10 mouse cellular contexts compared by ENCODE assay signal in genomic region chr3:96488290-96488906, GRCm38 (mm10). TPM values are rescaled to one million over a fixed set of nuclear protein-coding genes. Genes with fewer than 3 reads are reported as not detected.
A peak's percentile ranks its signal among the peaks of the same experiment; 100 is the strongest.
DNase-seq lines count a peak whose midpoint lies in the region; ATAC-seq lines count a peak whose summit lies in the region.
"Not testable (repeated sequence)": the region's sequence is repeated elsewhere in the genome, so short reads cannot be mapped to it uniquely, and the experiment has no call there.
"Had no signal": no experiment of that assay in that cellular context is flagged by ENCODE, and none has a peak within 500 bp of the region (broad histone marks: within the 10 kb centered on the region; RNA-seq: fewer than 3 reads in every experiment).

No protein-coding gene starts in this region.

- peak overlapping the region; percentile 52 for H3K4me3 ChIP-seq in embryonic facial prominence, embryonic 10.5 days
- H3K4me3 ChIP-seq in forebrain, embryonic 15.5 days: peak overlapping the region; percentile 36
- peak overlapping the region; percentile 29 for H3K4me3 ChIP-seq in kidney, embryonic 14.5 days (ENCODE audit: low read length)
- H3K4me3 ChIP-seq in liver, embryonic 13.5 days (replicated peaks): peak overlapping the region; percentile 65
- peak overlapping the region; percentile 51 for H3K4me3 ChIP-seq in midbrain, embryonic 10.5 days

- peak overlapping the region; percentile 51 for H3K4me2 ChIP-seq in forebrain, embryonic 15.5 days (replicated peaks)
- H3K4me2 ChIP-seq in kidney, embryonic 14.5 days (replicated peaks; ENCODE audit: low read depth, low read length): peak overlapping the region; percentile 44
- H3K4me2 ChIP-seq in liver, embryonic 13.5 days: peak overlapping the region; percentile 85

- not testable (repeated sequence) for DNase-seq in embryonic facial prominence, embryonic 10.5 days (ENCODE audit: low spot score); liver, embryonic 13.5 days; midbrain, embryonic 10.5 days (ENCODE audit: low spot score)

- ATAC-seq in forebrain, embryonic 15.5 days (replicated peaks): peak; percentile 84
- ATAC-seq in hematopoietic stem cell, adult 5-6 weeks (replicated peaks in 1 of 2; ENCODE audit: insufficient read depth in 1 of 2, low FRiP score in 2 of 2, low TSS enrichment in 1 of 2, low read depth in 1 of 2, poor library complexity in 2 of 2, severe bottlenecking in 2 of 2): peak; percentile 71 to 76
- ATAC-seq in kidney, embryonic 14.5 days (ENCODE audit: low FRiP score, low TSS enrichment): peak; percentile 85
- peak; percentile 65 for ATAC-seq in liver, embryonic 13.5 days (ENCODE audit: low read depth)
- ATAC-seq in neutrophil, adult 5-6 weeks (ENCODE audit: extremely low read depth, insufficient number of reproducible peaks, low FRiP score, poor library complexity, severe bottlenecking): peak; percentile 66

- H3K9ac ChIP-seq in forebrain, embryonic 15.5 days (replicated peaks): peak overlapping the region; percentile 39
- H3K9ac ChIP-seq in kidney, embryonic 14.5 days (ENCODE audit: low read depth, low read length): peak overlapping the region; percentile 45; the same call in 1 of the 2 replicates
- H3K9ac ChIP-seq in liver, embryonic 13.5 days: peak overlapping the region; percentile 84

- peak overlapping the region; percentile 80 for H3K27ac ChIP-seq in embryonic facial prominence, embryonic 10.5 days (replicated peaks)
- H3K27ac ChIP-seq in forebrain, embryonic 15.5 days (replicated peaks): peak overlapping the region; percentile 90
- H3K27ac ChIP-seq in kidney, embryonic 14.5 days (ENCODE audit: low read depth, low read length): peak overlapping the region; percentile 81; the same call in 1 of the 2 replicates
- H3K27ac ChIP-seq in liver, embryonic 13.5 days: peak overlapping the region; percentile 97
- H3K27ac ChIP-seq in midbrain, embryonic 10.5 days (replicated peaks): peak overlapping the region; percentile 84

- WGBS in embryonic facial prominence, embryonic 10.5 days: 0% methylated on average over 6 of the region's 55 CpGs
- WGBS in forebrain, embryonic 15.5 days: 0% methylated on average over 6 of the region's 55 CpGs
- WGBS in kidney, embryonic 14.5 days: no CpG with 5 or more reads among the region's 55 CpGs
- 0% methylated on average over 1 of the region's 55 CpGs for whole genome bisulfite sequencing in liver, embryonic 13.5 days (ENCODE audit: insufficient replicate concordance)
- 0% methylated on average over 6 of the region's 55 CpGs for WGBS in midbrain, embryonic 10.5 days

- not testable (repeated sequence) for H3K36me3 ChIP-seq in embryonic facial prominence, embryonic 10.5 days (replicated peaks); forebrain, embryonic 15.5 days; kidney, embryonic 14.5 days (ENCODE audit: control insufficient read depth, insufficient read depth, low read length); liver, embryonic 13.5 days; midbrain, embryonic 10.5 days

- peaks cover 19% of the 10 kb centered on the region for H3K4me1 ChIP-seq in embryonic facial prominence, embryonic 10.5 days
- not testable (repeated sequence) for H3K4me1 ChIP-seq in forebrain, embryonic 15.5 days; kidney, embryonic 14.5 days (ENCODE audit: control insufficient read depth, insufficient read depth, low read length)
- H3K4me1 ChIP-seq in liver, embryonic 13.5 days (replicated peaks): peaks cover 28% of the 10 kb centered on the region
- peaks cover 22% of the 10 kb centered on the region for H3K4me1 ChIP-seq in midbrain, embryonic 10.5 days

- H3K9me3 ChIP-seq in embryonic facial prominence, embryonic 10.5 days; forebrain, embryonic 15.5 days; kidney, embryonic 14.5 days (ENCODE audit: control insufficient read depth, low read length); liver, embryonic 13.5 days (replicated peaks); midbrain, embryonic 10.5 days (replicated peaks): not testable (repeated sequence)

- not testable (repeated sequence) for H3K27me3 ChIP-seq in embryonic facial prominence, embryonic 10.5 days (replicated peaks; ENCODE audit: low read depth, poor library complexity, severe bottlenecking); forebrain, embryonic 15.5 days; kidney, embryonic 14.5 days (ENCODE audit: control insufficient read depth, insufficient read depth, low read length); liver, embryonic 13.5 days
- H3K27me3 ChIP-seq in midbrain, embryonic 10.5 days (ENCODE audit: low read depth, poor library complexity, severe bottlenecking): peaks cover 20% of the 10 kb centered on the region

RNA-seq across cellular contexts. Expression of gene BC107364, which starts 36.3 kb away (rescaled TPM):
- not detected in 2 replicates for polyA plus RNA-seq in embryonic facial prominence, embryonic 10.5 days (2016; fragmentation: Nextera tagmentation; extraction: Ambion mirVana)
- not detected in 2 replicates for polyA plus RNA-seq in forebrain, embryonic 15.5 days (2015; fragmentation: Nextera tagmentation; extraction: Ambion mirVana)
- total RNA-seq in hematopoietic stem cell, adult 5-6 weeks (2017): not detected in 2 replicates
- 0.20 TPM in 1 of 2 replicates, not detected in the other for polyA plus RNA-seq in kidney, embryonic 14.5 days (2014; fragmentation: Nextera tagmentation; extraction: Ambion mirVana)
- polyA plus RNA-seq in liver, embryonic 13.5 days (2015; fragmentation: Nextera tagmentation; extraction: Ambion mirVana): not detected in 2 replicates
- 0.20 and 0.30 TPM in 2 replicates for polyA plus RNA-seq in midbrain, embryonic 10.5 days (2016; fragmentation: Nextera tagmentation; extraction: Ambion mirVana)
- not detected in 2 replicates for total RNA-seq in neutrophil, adult 5-6 weeks (2017)
- total RNA-seq: adrenal gland, adult 8-10 months; layer of hippocampus, postnatal 36 days had no signal
- polyA plus RNA-seq: gonadal fat pad, adult 2 months had no signal

RNA-seq across cellular contexts. Expression of gene Hfe2, which starts 36.6 kb away (rescaled TPM):
- polyA plus RNA-seq in embryonic facial prominence, embryonic 10.5 days (2016; fragmentation: Nextera tagmentation; extraction: Ambion mirVana): 1.4 and 1.5 TPM in 2 replicates
- 0.43 and 0.82 TPM in 2 replicates for polyA plus RNA-seq in forebrain, embryonic 15.5 days (2015; fragmentation: Nextera tagmentation; extraction: Ambion mirVana)
- not detected in 2 replicates for total RNA-seq in hematopoietic stem cell, adult 5-6 weeks (2017)
- polyA plus RNA-seq in kidney, embryonic 14.5 days (2014; fragmentation: Nextera tagmentation; extraction: Ambion mirVana): 0.20 and 0.30 TPM in 2 replicates
- 1.3 and 1.7 TPM in 2 replicates for polyA plus RNA-seq in liver, embryonic 13.5 days (2015; fragmentation: Nextera tagmentation; extraction: Ambion mirVana)
- polyA plus RNA-seq in midbrain, embryonic 10.5 days (2016; fragmentation: Nextera tagmentation; extraction: Ambion mirVana): 1.5 and 2.1 TPM in 2 replicates
- total RNA-seq in neutrophil, adult 5-6 weeks (2017): not detected in 2 replicates
